Mouse (Mus musculus): ENCODE data around the gene Gm28168.
"Not testable (repeated sequence)": the region's sequence is repeated elsewhere in the genome, so short reads cannot be mapped to it uniquely, and the experiment has no call there.

Gene Gm28168

GRCm38 (mm10) chr1:117927715-117928114 is at the start of gene Gm28168:
Gm28168 (plus strand) TSS chr1:117928015.
- DNase-seq (ENCODE audit: low spot score), result not testable (repeated sequence)

GRCm38 (mm10) chr1:117965639-117966038 is 37.8 kb downstream of the Gm28168 start, which contains the start of gene Gm7145:
Gm7145 (plus strand) TSS chr1:117965939.
- no peak for DNase-seq (ENCODE audit: low spot score)

Data from ovary, postnatal 36 days (tissue).